Mouse (Mus musculus): ENCODE data around the gene Vwa5b2. TPM values are rescaled to one million over a fixed set of nuclear protein-coding genes. Genes with fewer than 3 reads are reported as not detected.

Gene Vwa5b2
- total and polyA plus RNA-seq, 2 experiments from 2014 or later = 8.7 to 20.9 TPM

DNA sequence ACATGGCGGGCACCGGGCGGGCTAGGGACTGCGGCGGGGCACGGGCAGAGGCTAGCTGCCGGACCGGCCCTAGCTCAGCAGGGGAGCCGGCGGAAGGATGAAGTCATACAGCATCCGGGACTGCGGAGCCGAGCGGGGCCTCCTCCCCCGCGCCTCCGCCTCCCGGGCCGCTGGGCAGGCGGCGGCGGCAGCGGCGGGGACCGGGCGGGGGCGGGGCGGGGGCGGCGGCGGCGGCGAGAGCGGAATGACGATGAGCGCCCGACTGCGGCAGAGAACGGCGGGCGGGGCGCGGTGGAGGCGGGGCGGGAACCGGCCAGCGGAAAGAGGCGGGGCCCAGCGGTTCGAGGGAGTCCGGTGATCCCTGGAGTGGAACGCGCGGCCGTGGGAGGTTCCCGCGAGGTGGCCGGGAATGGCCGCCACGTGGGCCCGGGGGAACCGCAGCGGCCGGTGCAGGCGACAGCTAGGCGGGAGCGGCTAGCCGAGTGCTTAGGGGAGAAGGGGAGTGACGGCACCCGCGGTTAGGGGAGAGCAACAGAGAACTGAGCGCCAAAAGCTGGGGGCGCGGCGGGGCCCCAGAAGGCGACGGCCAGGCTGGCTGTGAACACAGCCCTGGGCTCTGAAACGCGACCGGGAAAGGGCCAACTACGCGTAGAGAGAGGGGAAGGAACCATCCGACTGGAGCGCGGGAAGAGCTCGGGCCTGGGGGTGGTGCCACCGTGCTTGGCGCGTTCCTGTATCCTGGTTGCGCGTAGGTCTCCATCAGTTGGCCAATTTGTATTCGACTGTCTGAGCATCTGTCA, 32.1 kb downstream of the Vwa5b2 start, which contains the start of gene Camk2n2:
Camk2n2 (minus strand) TSS at position 97 of the 800 bp plus-strand sequence.
- H3K9ac ChIP-seq = peak within 1 kb of the TSS; percentile 87
- WGBS = 2% methylated on average over 73 of the region's 92 CpGs

DNA sequence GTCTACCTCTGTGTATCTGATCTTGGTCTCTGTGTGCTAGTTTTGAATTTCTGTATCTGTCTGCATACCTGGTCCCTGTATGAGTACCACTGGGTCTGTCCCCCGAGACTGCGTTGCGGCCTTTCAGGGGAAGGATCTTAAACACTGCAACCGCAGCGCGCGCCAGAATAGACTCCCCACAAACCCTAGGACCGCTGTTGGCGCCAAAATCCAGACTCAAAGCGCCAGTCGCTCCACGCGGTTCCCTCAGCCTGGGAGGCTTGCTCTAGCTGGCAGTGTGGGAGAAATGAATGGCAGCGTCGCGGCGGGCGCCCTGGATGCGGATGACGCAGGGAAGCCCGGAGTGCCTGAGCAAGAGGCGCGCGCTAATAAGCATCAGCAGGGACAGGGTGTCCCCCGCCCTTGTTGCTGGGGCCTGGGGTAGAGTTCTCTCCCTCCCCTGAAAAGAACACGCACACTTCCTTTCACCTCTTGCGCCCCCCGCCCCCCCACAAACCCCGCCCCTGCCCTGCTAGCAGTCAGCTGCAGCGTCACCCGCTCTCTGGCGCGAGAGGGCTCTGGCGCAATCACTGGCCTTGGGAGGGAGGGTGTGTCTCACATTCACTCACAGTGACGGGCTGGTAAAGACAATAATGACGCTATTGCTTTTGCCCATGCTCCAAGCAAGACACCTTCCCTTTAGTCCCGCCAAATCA, 32.9 kb downstream of the Vwa5b2 start:
- Histone ChIP-seq H3K27ac (ENCODE audit: low read depth, low read length) (peak overlapping the region; percentile 90), H3K27me3 (ENCODE audit: insufficient read depth, low read length) (no peaks in the 10 kb centered on the region), H3K9me3 (ENCODE audit: low read length) (no peaks in the 10 kb centered on the region), H3K4me3 (ENCODE audit: low read depth, low read length) (peak overlapping the region; percentile 76), H3K9ac (peak overlapping the region; percentile 87), H3K4me1 (ENCODE audit: insufficient read depth) (peaks cover 5% of the 10 kb centered on the region; the same call in 1 of the 2 replicates), H3K36me3 (ENCODE audit: insufficient read depth) (peaks cover 5% of the 10 kb centered on the region; the same call in 1 of the 2 replicates), H3K4me2 (ENCODE audit: low read depth) (peak overlapping the region; percentile 90)
- DNase-seq (peak; percentile 80), ATAC-seq (peak; percentile 73)
- 5% methylated on average over 37 of the region's 37 CpGs for WGBS
- TF ChIP-seq CTCF (IDR thresholded peaks at IDR 0.05; ENCODE audit: low read depth) = no peak

More for the DNA sequence above, 32.1 kb downstream of the Vwa5b2 start, which contains the start of gene Camk2n2:
- peak within 1 kb of the TSS; percentile 90 for H3K4me2 ChIP-seq (ENCODE audit: low read depth)
- H3K27ac ChIP-seq (ENCODE audit: low read depth, low read length) = peak within 1 kb of the TSS; percentile 90
- H3K27me3 ChIP-seq (ENCODE audit: insufficient read depth, low read length) = no peaks in the 10 kb centered on the region
- H3K9me3 ChIP-seq (ENCODE audit: low read length) = no peaks in the 10 kb centered on the region
- H3K4me1 ChIP-seq (ENCODE audit: insufficient read depth) = peaks cover 5% of the 10 kb centered on the region; the same call in 1 of the 2 replicates
- TF ChIP-seq CTCF (IDR thresholded peaks at IDR 0.05; ENCODE audit: low read depth) = no peak
- H3K4me3 ChIP-seq (ENCODE audit: low read depth, low read length) = peak within 1 kb of the TSS; percentile 76
- DNase-seq (peak; percentile 72), ATAC-seq (peak; percentile 69)
- peaks cover 5% of the 10 kb centered on the region; the same call in 1 of the 2 replicates for H3K36me3 ChIP-seq (ENCODE audit: insufficient read depth)

DNA sequence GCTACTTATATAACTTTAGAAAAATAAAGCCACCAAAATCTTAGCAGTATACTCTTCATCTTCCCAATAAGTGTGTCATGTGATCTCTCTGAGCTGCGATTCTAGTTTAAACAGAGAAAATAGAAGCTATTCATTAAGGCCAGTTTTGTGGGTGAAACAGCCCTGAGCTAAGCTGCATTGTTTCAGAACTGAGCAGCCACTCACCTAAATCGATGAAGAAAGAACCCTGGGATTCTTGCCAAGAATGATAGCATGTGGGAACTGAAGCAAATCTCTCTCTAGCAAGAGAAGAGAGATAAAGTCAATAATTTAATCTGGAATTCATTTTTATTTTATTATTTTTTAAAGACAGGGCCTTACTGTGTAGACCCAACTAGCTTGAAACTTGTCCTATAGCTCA, 33.9 kb downstream of the Vwa5b2 start:
- Histone ChIP-seq H3K9me3 (ENCODE audit: low read length) (no peaks in the 10 kb centered on the region), H3K27ac (ENCODE audit: low read depth, low read length) (no peak overlapping the region), H3K4me2 (ENCODE audit: low read depth) (no peak overlapping the region), H3K4me3 (ENCODE audit: low read depth, low read length) (no peak overlapping the region), H3K9ac (no peak overlapping the region), H3K4me1 (ENCODE audit: insufficient read depth) (peaks cover 5% of the 10 kb centered on the region; the same call in 1 of the 2 replicates), H3K36me3 (ENCODE audit: insufficient read depth) (no peaks in the 10 kb centered on the region), H3K27me3 (ENCODE audit: insufficient read depth, low read length) (no peaks in the 10 kb centered on the region)
- DNase-seq = no peak
- WGBS = 14% methylated on average over 2 of the region's 2 CpGs
- ATAC-seq = no peak
- no peak for TF ChIP-seq CTCF (IDR thresholded peaks at IDR 0.05; ENCODE audit: low read depth)

DNA sequence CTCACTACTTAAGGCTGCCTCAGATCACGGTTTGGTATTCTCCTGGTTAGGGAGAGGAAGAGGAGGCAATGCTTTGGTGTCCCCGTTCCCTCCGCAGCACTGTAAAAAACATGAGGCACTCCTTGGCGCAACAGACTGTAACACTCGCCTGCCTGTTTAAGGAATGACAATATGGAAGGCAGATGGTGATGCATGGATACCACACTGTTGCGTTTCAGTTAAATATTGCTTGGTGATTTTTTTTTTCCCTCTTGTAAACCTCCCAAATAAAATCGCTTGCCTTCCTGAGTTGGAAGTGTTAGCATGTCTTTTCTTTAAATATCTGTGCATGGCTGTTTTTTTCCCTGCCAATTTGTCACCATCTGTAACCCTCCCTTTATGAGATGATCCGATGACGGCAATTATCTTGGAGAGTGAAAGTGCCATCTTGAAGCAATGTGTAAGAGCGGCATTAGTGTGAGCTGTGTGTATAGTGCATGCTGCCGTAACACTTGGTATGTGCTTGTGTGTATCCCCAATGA, 39.7 kb downstream of the Vwa5b2 start:
- TF ChIP-seq CTCF (IDR thresholded peaks at IDR 0.05; ENCODE audit: low read depth) = no peak
- 28% methylated on average over 11 of the region's 11 CpGs for WGBS
- Histone ChIP-seq H3K27me3 (ENCODE audit: insufficient read depth, low read length) (no peaks in the 10 kb centered on the region), H3K4me2 (ENCODE audit: low read depth) (peak overlapping the region; percentile 91), H3K36me3 (ENCODE audit: insufficient read depth) (no peaks in the 10 kb centered on the region; the same call in 1 of the 2 replicates), H3K4me1 (ENCODE audit: insufficient read depth) (peaks cover 5% of the 10 kb centered on the region; the same call in 1 of the 2 replicates), H3K4me3 (ENCODE audit: low read depth, low read length) (peak overlapping the region; percentile 57), H3K27ac (ENCODE audit: low read depth, low read length) (peak overlapping the region; percentile 79), H3K9ac (no peak overlapping the region), H3K9me3 (ENCODE audit: low read length) (no peaks in the 10 kb centered on the region)
- ATAC-seq = peak; percentile 87
- peak; percentile 84 for DNase-seq

DNA sequence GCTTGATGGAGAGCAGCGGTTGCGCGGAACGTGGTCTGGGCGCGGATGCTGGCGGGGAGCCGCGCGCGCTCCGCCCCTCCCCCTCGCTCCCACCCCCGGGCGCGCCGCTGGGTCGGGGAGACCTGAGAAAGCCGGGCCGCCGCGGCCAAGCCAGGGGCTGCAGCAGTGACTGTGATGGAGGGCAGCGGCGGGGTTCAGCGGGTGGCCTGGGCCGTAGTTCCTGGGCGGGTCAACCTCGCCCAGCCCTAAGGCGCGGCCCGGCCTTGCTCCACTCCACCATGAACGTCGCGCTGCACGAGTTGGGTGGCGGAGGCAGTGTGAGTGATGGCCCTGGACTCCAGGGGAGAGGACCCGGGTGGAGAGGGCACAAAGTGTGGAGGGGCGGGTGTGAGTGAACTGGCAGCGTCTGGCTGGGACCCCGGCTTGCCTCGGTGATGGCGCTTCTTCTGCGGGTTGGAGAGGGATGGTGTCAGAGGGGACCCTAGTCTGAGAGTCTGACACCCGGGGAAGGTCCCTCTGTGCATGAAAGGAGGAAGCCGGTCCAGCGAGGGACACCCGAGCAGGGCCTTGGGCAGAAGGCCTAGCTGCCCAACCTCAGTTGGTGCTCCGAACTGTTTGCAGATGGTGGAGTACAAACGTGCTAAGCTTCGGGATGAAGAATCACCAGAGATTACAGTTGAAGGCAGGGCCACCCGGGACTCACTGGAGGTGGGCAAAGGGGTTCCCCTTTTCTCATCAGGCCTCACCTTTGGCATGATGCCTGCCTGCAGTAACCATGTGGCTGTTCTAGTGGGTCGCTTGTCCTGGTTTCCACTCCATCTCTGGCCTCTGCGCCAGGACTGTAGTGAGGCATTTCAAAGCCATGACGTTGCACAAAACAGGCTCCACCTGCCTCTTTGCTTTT, 40.7 kb downstream of the Vwa5b2 start, which contains the start of gene Ece2:
Ece2 (plus strand) TSS at position 98 of the 904 bp plus-strand sequence.
- TF ChIP-seq CTCF (IDR thresholded peaks at IDR 0.05; ENCODE audit: low read depth) = no peak
- Histone ChIP-seq H3K4me2 (ENCODE audit: low read depth) (peak within 1 kb of the TSS; percentile 91), H3K9me3 (ENCODE audit: low read length) (no peaks in the 10 kb centered on the region), H3K4me1 (ENCODE audit: insufficient read depth) (peaks cover 5% of the 10 kb centered on the region; the same call in 1 of the 2 replicates), H3K9ac (peak within 1 kb of the TSS; percentile 78), H3K27ac (ENCODE audit: low read depth, low read length) (peak within 1 kb of the TSS; percentile 79), H3K36me3 (ENCODE audit: insufficient read depth) (no peaks in the 10 kb centered on the region; the same call in 1 of the 2 replicates), H3K4me3 (ENCODE audit: low read depth, low read length) (peak within 1 kb of the TSS; percentile 57), H3K27me3 (ENCODE audit: insufficient read depth, low read length) (no peaks in the 10 kb centered on the region)
- DNase-seq (peak; percentile 55), ATAC-seq (peak; percentile 53)
- 6% methylated on average over 49 of the region's 54 CpGs for WGBS

DNA sequence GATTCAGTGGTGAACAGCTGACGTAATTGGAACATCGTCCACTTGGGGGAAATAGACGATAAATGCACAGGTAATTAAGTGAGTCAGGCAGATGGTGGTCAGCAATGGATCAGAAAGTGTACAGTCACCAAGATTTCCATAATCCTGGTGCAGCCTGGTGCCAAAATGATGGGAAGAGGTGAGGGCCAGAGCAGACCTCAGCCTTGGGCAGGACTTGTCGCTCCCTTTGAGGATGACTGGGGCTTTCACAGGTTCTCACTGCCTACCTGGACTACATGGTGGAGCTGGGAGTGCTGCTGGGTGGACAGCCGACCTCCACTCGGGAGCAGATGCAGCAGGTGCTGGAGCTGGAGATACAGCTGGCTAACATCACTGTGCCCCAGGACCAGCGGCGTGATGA, 48.1 kb downstream of the Vwa5b2 start:
- Histone ChIP-seq H3K9ac (no peak overlapping the region), H3K4me3 (ENCODE audit: low read depth, low read length) (no peak overlapping the region), H3K4me1 (ENCODE audit: insufficient read depth) (peaks cover 7% of the 10 kb centered on the region; the same call in 1 of the 2 replicates), H3K27ac (ENCODE audit: low read depth, low read length) (no peak overlapping the region), H3K4me2 (ENCODE audit: low read depth) (no peak overlapping the region), H3K36me3 (ENCODE audit: insufficient read depth) (no peaks in the 10 kb centered on the region; the same call in 1 of the 2 replicates), H3K9me3 (ENCODE audit: low read length) (no peaks in the 10 kb centered on the region), H3K27me3 (ENCODE audit: insufficient read depth, low read length) (no peaks in the 10 kb centered on the region)
- no peak for DNase-seq
- no peak for TF ChIP-seq CTCF (IDR thresholded peaks at IDR 0.05; ENCODE audit: low read depth)
- WGBS = 85% methylated on average over 8 of the region's 8 CpGs
- ATAC-seq = no peak

Measured in forebrain, postnatal 0 days (tissue).